Mouse (Mus musculus) R1 (cell line): Measurements from ENCODE around the gene 4930402F06Rik.
A peak's percentile ranks its signal among the peaks of the same experiment; 100 is the strongest.

Experiments
- DNase-seq: peaks from one replicate; pipeline ENCODE4 v3.0.0-alpha.2; 2018; ENCODE audit warnings: low read depth, low spot score

Gene 4930402F06Rik

GRCm38 (mm10) chr2:35397096-35397495, at the start of gene 4930402F06Rik:
TSS of gene 4930402F06Rik (minus strand) at chr2:35397175.
- no peak for DNase-seq

GRCm38 (mm10) chr2:35446300-35446699, 49.3 kb upstream of the 4930402F06Rik start:
- peak; percentile 91 for DNase-seq

GRCm38 (mm10) chr2:35445610-35446009, 48.6 kb upstream of the 4930402F06Rik start:
- peak; percentile 55 for DNase-seq

- no peak for DNase-seq
These were observed 47.8 kb upstream of the 4930402F06Rik start for GRCm38 (mm10) chr2:35444764-35445262.

GRCm38 (mm10) chr2:35443981-35444763, 47.2 kb upstream of the 4930402F06Rik start:
- DNase-seq = peak; percentile 51

- DNase-seq = peak; percentile 78
These were observed 46.4 kb upstream of the 4930402F06Rik start for GRCm38 (mm10) chr2:35443325-35443724.

- DNase-seq = no peak
These were observed 45.1 kb upstream of the 4930402F06Rik start for GRCm38 (mm10) chr2:35442079-35442478.

- DNase-seq = no peak
These were observed 44.4 kb upstream of the 4930402F06Rik start for GRCm38 (mm10) chr2:35441419-35441818.

- DNase-seq = no peak
These were observed 43.5 kb upstream of the 4930402F06Rik start for GRCm38 (mm10) chr2:35440480-35440879.

GRCm38 (mm10) chr2:35437796-35438195, 40.8 kb upstream of the 4930402F06Rik start:
- no peak for DNase-seq

- peak; percentile 47 for DNase-seq
These were observed 37.7 kb upstream of the 4930402F06Rik start for GRCm38 (mm10) chr2:35434576-35435123.

GRCm38 (mm10) chr2:35433428-35433827, 36.5 kb upstream of the 4930402F06Rik start:
- DNase-seq = no peak

- DNase-seq = no peak
These were observed 35.5 kb upstream of the 4930402F06Rik start for GRCm38 (mm10) chr2:35432472-35432871.

- peak; percentile 35 for DNase-seq
These were observed 35.0 kb upstream of the 4930402F06Rik start for GRCm38 (mm10) chr2:35432011-35432410.

GRCm38 (mm10) chr2:35430806-35431205, 33.8 kb upstream of the 4930402F06Rik start:
- no peak for DNase-seq

- DNase-seq = no peak
These were observed 31.8 kb upstream of the 4930402F06Rik start for GRCm38 (mm10) chr2:35428615-35429300.

GRCm38 (mm10) chr2:35427559-35427958, 30.6 kb upstream of the 4930402F06Rik start:
- no peak for DNase-seq

- peak; percentile 36 for DNase-seq
These were observed 26.9 kb upstream of the 4930402F06Rik start for GRCm38 (mm10) chr2:35423711-35424339.

- DNase-seq = no peak
These were observed 25.4 kb upstream of the 4930402F06Rik start for GRCm38 (mm10) chr2:35422384-35422783.

GRCm38 (mm10) chr2:35420681-35421080, 23.7 kb upstream of the 4930402F06Rik start:
- DNase-seq = no peak

- DNase-seq = no peak
These were observed 22.7 kb upstream of the 4930402F06Rik start for GRCm38 (mm10) chr2:35419671-35420070.

- no peak for DNase-seq
These were observed 22.3 kb upstream of the 4930402F06Rik start for GRCm38 (mm10) chr2:35419243-35419642.
